ENCODE assay signal across 15 mouse cellular contexts in the genomic region with DNA sequence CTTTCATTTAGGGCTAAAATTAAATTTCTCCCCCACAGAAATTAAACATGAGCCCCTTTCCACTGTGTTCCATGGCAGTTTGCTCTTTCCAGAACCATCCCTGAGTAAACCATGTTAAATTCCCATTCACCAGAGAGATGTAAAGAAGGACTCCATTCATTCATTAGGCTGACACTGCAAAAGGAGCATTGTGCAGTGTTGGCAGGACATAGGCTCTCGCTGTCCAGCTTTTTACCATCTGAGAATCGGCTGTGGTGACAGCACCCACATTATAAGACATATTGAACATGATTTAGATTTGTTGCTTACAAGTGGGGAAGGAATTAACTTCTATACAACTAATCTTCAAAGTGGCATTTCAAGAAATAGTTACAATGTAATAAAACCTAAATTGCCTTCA.
"Had no signal": no experiment of that assay in that cellular context is flagged by ENCODE, and none has a peak within 500 bp of the region (broad histone marks: within the 10 kb centered on the region; RNA-seq: fewer than 3 reads in every experiment).

No protein-coding gene starts in this region.

- H3K4me1 ChIP-seq: neural tube, embryonic 12.5 days had no signal

- H3K9ac ChIP-seq: liver, embryonic 13.5 days; midbrain, embryonic 12.5 days; neural tube, embryonic 12.5 days had no signal

- H3K4me2 ChIP-seq: liver, embryonic 13.5 days; midbrain, embryonic 12.5 days; neural tube, embryonic 12.5 days had no signal

- H3K9me3 ChIP-seq: liver, embryonic 13.5 days; midbrain, embryonic 12.5 days; neural tube, embryonic 12.5 days had no signal

- H3K4me3 ChIP-seq: layer of hippocampus, adult 2 months; left cerebral cortex, adult 2 months; liver, embryonic 13.5 days; midbrain, embryonic 12.5 days; neural tube, embryonic 12.5 days had no signal

- H3K27ac ChIP-seq: kidney, postnatal 0 days; layer of hippocampus, adult 2 months; left cerebral cortex, adult 2 months; liver, embryonic 13.5 days; macrophage; midbrain, embryonic 12.5 days; neural tube, embryonic 12.5 days; stomach, postnatal 0 days had no signal

- DNase-seq: kidney, postnatal 25 days; layer of hippocampus, adult 9-11 months; liver, embryonic 13.5 days; lung, adult 2 months; thymus, adult 2 months; thymus, postnatal 14 days; thymus, postnatal 4 days had no signal

- ATAC-seq: midbrain, embryonic 16.5 days had no signal

- H3K27me3 ChIP-seq: liver, embryonic 13.5 days; midbrain, embryonic 12.5 days; neural tube, embryonic 12.5 days had no signal
